Mouse (Mus musculus) central nervous system, embryonic 18 days (tissue): ENCODE data around the gene Nol3. TPM values are rescaled to one million over a fixed set of nuclear protein-coding genes. Genes with fewer than 3 reads are reported as not detected.

Source experiments
- polyA plus RNA-seq: library from polyadenylated mRNA; depleted of rRNA; stranded (reverse); fragments of >200 nt; gene quantifications from 2 replicates; pipeline ENCODE4 v1.2.3, GENCODE M21; 2012; rRNA removed

The Nol3 gene
- 2.1 and 2.2 TPM in 2 replicates for polyA plus RNA-seq

GRCm38 (mm10) chr8:105275840-105276239 lies at the start of gene Nol3:
Gene Nol3 (plus strand): TSS chr8:105276140.

GRCm38 (mm10) chr8:105254966-105255350 lies 21.0 kb upstream of the Nol3 start, which contains the start of gene B3gnt9:
Gene B3gnt9 (minus strand): TSS chr8:105255153.

DNA sequence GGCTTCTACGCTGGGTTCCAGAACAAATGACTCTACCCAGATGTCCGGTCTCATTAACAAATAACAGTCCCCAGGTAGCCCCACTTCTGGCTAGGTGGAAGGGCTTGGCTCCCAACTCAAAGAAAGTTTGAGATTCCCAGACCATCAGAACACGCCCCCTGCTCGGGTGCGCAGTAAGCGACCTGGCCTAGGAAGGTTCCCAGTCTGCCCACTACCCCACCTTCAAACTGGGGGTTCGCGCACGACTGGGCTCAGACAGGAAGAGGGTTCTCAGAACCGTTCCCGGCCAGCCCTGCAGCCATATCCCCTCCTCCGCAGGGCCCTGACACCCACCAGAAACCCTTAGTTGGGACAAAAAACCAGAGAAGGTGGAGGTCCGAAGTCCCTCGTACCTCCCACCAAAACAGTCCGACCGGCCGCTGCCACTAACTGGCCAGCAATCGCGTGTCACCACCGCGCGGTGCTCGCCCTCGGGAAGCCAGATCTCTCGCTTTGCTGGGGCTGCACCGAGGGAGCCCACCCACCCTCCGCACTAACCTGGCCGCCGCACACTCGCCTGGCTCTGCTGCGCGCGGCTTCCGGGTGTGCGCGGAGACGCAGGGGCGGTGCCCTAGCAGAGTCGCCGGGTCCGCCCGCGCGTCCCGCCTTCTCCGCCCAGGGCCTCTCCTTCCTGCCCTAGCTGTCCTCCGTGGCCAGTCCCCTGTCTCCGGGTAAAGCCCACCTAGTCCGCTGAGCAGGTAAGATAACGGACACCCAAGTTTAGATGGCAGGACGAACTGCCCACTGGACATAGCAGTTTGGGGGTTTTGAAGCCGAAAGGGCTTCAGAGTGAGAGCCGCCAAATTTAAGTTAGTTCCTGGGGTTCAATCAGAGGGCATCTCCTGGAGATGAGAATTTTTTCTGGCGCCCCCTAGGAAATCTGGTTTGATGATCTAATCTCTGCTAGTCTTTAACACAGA lies 11.6 kb upstream of the Nol3 start, which contains the start of the genes Tradd and Fbxl8:
Gene Tradd (minus strand): TSS at position 586 of the 959 bp plus-strand sequence.
Gene Fbxl8 (plus strand): TSS at position 625 of the 959 bp plus-strand sequence.

DNA sequence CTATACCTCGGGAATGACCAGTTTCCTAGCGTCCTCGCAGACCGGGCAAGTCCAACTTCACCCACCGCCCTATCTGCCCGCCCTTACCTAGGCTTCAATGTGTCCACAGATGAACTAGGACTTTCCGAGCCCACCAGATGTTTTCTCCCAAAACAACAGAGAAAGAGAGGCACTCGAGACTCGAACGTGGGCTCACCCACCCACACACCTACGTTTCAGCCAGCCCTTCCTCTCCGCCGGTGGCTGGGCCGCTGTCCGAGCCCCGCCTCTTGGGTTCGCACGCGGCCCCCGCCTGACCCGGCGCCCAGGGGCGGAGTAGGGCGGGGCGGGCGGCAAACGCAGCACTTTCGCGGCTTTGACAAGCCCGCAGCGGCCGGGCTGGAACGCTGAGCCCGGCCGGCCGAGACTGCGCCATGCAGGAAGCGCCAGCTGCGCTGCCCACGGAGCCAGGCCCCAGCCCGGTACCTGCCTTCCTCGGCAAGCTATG lies 6.4 kb upstream of the Nol3 start, which contains the start of gene Hsf4:
Gene Hsf4 (plus strand): TSS at position 341 of the 487 bp plus-strand sequence.

GRCm38 (mm10) chr8:105289805-105290460 lies 14.0 kb downstream of the Nol3 start, which contains the start of gene 4931428F04Rik:
Gene 4931428F04Rik (minus strand): TSS chr8:105289864.

DNA sequence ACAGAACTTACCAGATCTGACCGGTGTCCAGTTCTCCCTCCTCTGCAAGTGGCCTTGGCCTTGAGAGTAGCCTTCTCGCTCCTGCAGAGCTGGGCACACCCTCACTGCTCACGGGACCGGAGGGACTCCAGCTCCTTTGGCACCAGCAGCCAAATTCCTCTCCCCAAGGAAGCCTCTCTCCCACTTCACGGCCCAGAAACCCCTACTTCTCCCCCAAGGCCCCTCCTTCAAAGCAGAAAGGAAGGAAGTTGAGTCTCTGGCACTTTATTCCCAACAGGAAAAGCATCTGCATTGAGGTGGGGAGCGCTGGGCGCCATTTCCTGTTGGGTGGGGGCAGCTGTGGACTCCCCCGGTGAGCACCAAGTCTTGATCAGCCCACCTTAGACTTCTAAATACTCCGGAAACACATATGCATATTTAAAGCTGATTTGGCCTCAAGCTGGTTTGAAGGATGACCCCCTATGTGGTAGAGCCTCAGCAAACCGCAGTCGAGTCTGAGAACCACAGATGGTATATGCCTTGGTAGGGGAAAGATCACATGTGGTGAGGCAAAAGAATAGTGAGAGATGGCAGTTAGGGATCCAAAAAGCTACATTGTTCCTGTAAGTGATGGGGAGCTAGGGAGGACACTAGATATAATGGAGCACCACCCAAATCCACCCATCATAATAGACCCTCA lies 20.1 kb downstream of the Nol3 start, which contains the start of gene Exoc3l:
Gene Exoc3l (minus strand): TSS at position 207 of the 679 bp plus-strand sequence.

GRCm38 (mm10) chr8:105297511-105298192 lies 21.7 kb downstream of the Nol3 start, which contains the start of gene E2f4:
Gene E2f4 (plus strand): TSS chr8:105297663.

DNA sequence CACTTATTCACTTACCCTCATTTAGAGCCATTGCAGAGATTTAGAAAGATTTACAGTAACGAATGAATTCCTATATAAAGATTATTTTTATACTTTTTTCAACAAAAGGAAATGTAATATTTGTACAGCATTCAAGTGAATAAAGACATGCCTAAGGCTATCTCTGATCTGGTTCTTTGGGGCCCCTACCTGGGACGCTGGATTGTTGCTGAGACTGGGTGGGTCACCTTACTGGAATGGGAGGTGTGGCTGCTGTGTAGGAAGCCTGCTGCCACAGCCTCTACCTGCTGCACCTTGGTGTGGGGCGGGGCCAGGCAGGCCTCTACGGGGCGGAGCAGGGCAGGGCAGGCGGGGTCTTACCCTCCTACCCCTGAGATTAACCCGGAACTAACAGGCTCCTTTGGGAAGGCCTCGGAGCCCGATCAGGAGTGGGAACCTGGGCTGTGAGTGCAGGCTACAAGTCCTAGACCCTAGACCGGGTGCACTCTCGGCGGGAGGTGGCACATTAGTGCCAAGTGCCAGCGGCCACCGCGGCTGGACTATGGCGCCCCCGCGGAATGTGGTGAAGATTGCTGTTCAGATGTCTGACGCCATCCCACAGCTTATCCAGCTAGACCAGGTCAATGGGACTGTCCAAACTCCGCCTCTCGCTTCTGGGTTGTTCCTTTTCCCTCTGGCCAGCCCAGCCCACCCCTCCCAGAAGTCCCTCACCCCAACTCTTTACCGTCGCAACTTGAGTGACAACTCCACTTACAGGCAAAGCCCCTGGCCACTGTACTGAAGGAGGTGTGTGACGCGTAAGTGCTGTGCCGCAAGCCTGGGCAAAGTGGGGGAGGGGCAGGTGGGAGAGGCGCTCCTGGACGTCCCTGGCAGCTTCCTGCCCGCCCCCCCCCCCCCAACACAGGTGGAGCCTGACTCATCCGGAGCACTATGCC lies 29.5 kb downstream of the Nol3 start, which contains the start of gene Elmo3:
Gene Elmo3 (plus strand): TSS at position 391 of the 935 bp plus-strand sequence.

GRCm38 (mm10) chr8:105326141-105326672 lies 50.3 kb downstream of the Nol3 start, which contains the start of the genes Lrrc29 and Tmem208:
Gene Lrrc29 (minus strand): TSS chr8:105326278.
Gene Tmem208 (plus strand): TSS chr8:105326354.

Other genes with a start within 250 kb of the Nol3 start
- not detected in 2 replicates for gene Ces3a, start 227.5 kb upstream of the Nol3 start, polyA plus RNA-seq
- gene Ces3b, start 192.4 kb upstream of the Nol3 start, polyA plus RNA-seq, result not detected in 2 replicates
- 0.04 and 0.08 TPM in 2 replicates for gene Ces4a, start 144.3 kb upstream of the Nol3 start, polyA plus RNA-seq
- 27.4 and 27.6 TPM in 2 replicates for gene Cbfb, start 105.5 kb upstream of the Nol3 start, polyA plus RNA-seq
- 37.4 and 39.4 TPM in 2 replicates for gene D230025D16Rik, start 51.0 kb upstream of the Nol3 start, polyA plus RNA-seq
- 5.6 and 7.8 TPM in 2 replicates for gene B3gnt9, start 21.0 kb upstream of the Nol3 start, polyA plus RNA-seq
- gene Tradd, start 11.5 kb upstream of the Nol3 start, polyA plus RNA-seq, result 9.0 and 10.3 TPM in 2 replicates
- 1.2 and 1.5 TPM in 2 replicates for gene Fbxl8, start 11.5 kb upstream of the Nol3 start, polyA plus RNA-seq
- gene Hsf4, start 6.3 kb upstream of the Nol3 start, polyA plus RNA-seq, result 0.66 and 1.0 TPM in 2 replicates
- gene 4931428F04Rik, start 13.7 kb downstream of the Nol3 start, polyA plus RNA-seq, result 173 and 209 TPM in 2 replicates
- gene Exoc3l, start 20.0 kb downstream of the Nol3 start, polyA plus RNA-seq, result 8.0 and 9.1 TPM in 2 replicates
- 73.3 and 73.4 TPM in 2 replicates for gene E2f4, start 21.5 kb downstream of the Nol3 start, polyA plus RNA-seq
- gene Elmo3, start 29.5 kb downstream of the Nol3 start, polyA plus RNA-seq, result 1.3 and 1.8 TPM in 2 replicates
- gene Lrrc29, start 50.1 kb downstream of the Nol3 start, polyA plus RNA-seq, result 1.2 and 1.4 TPM in 2 replicates
- 119 and 132 TPM in 2 replicates for gene Tmem208, start 50.2 kb downstream of the Nol3 start, polyA plus RNA-seq
- 3.7 and 4.6 TPM in 2 replicates for gene Fhod1, start 71.8 kb downstream of the Nol3 start, polyA plus RNA-seq
- gene Slc9a5, start 72.7 kb downstream of the Nol3 start, polyA plus RNA-seq, result 59.2 and 61.5 TPM in 2 replicates
- gene Plekhg4, start 97.1 kb downstream of the Nol3 start, polyA plus RNA-seq, result 14.5 and 17.4 TPM in 2 replicates
- gene Kctd19, start 137.4 kb downstream of the Nol3 start, polyA plus RNA-seq, result 0.04 and 0.09 TPM in 2 replicates
- 0.47 and 0.82 TPM in 2 replicates for gene Lrrc36, start 137.4 kb downstream of the Nol3 start, polyA plus RNA-seq
- gene Tppp3, start 195.4 kb downstream of the Nol3 start, polyA plus RNA-seq, result 99.4 and 162 TPM in 2 replicates
- 38.3 and 39.3 TPM in 2 replicates for gene Zdhhc1, start 220.8 kb downstream of the Nol3 start, polyA plus RNA-seq
- gene Hsd11b2, start 242.6 kb downstream of the Nol3 start, polyA plus RNA-seq, result 0.85 and 3.1 TPM in 2 replicates